Mouse (Mus musculus): ENCODE data around the gene Atg5. TPM values are rescaled to one million over a fixed set of nuclear protein-coding genes. Genes with fewer than 3 reads are reported as not detected.

The Atg5 gene
- polyA plus RNA-seq, 1 experiment = 2.0 TPM

- TF ChIP-seq CTCF (IDR thresholded peaks at IDR 0.05; ENCODE audit: control insufficient read depth, insufficient read depth, insufficient replicate concordance, low read depth, low read length) = no peak
- TF ChIP-seq POLR2A (IDR thresholded peaks at IDR 0.05; ENCODE audit: control insufficient read depth, low read depth, low read length) = no peak
- Histone ChIP-seq H3K4me3 (ENCODE audit: control insufficient read depth, low read depth, low read length) (no peak overlapping the region), H3K4me1 (ENCODE audit: control insufficient read depth, insufficient read depth, low read length) (no peaks in the 10 kb centered on the region), H3K36me3 (ENCODE audit: control insufficient read depth, insufficient read depth, low read length) (no peaks in the 10 kb centered on the region), H3K27me3 (ENCODE audit: control insufficient read depth, insufficient read depth, low read length) (no peaks in the 10 kb centered on the region), H3K27ac (ENCODE audit: control insufficient read depth, insufficient read depth, low read depth, low read length) (no peak overlapping the region)
Measured at GRCm38 (mm10) chr10:44299165-44299564, 31.0 kb downstream of the Atg5 start.

GRCm38 (mm10) chr10:44300078-44300477 is 31.9 kb downstream of the Atg5 start:
- no peak overlapping the region for H3K4me3 ChIP-seq (ENCODE audit: control insufficient read depth, low read depth, low read length)
- TF ChIP-seq POLR2A (IDR thresholded peaks at IDR 0.05; ENCODE audit: control insufficient read depth, low read depth, low read length) = no peak
- TF ChIP-seq CTCF (IDR thresholded peaks at IDR 0.05; ENCODE audit: control insufficient read depth, insufficient read depth, insufficient replicate concordance, low read depth, low read length) = no peak
- no peak overlapping the region for H3K27ac ChIP-seq (ENCODE audit: control insufficient read depth, insufficient read depth, low read depth, low read length)
- no peaks in the 10 kb centered on the region for H3K27me3 ChIP-seq (ENCODE audit: control insufficient read depth, insufficient read depth, low read length)
- no peaks in the 10 kb centered on the region for H3K4me1 ChIP-seq (ENCODE audit: control insufficient read depth, insufficient read depth, low read length)
- H3K36me3 ChIP-seq (ENCODE audit: control insufficient read depth, insufficient read depth, low read length) = no peaks in the 10 kb centered on the region; the same call in 1 of the 2 replicates

GRCm38 (mm10) chr10:44303648-44304329 is 35.6 kb downstream of the Atg5 start:
- H3K4me1 ChIP-seq (ENCODE audit: control insufficient read depth, insufficient read depth, low read length) = no peaks in the 10 kb centered on the region
- H3K36me3 ChIP-seq (ENCODE audit: control insufficient read depth, insufficient read depth, low read length) = no peaks in the 10 kb centered on the region; the same call in 1 of the 2 replicates
- no peaks in the 10 kb centered on the region for H3K27me3 ChIP-seq (ENCODE audit: control insufficient read depth, insufficient read depth, low read length)
- TF ChIP-seq POLR2A (IDR thresholded peaks at IDR 0.05; ENCODE audit: control insufficient read depth, low read depth, low read length) = no peak
- no peak for TF ChIP-seq CTCF (IDR thresholded peaks at IDR 0.05; ENCODE audit: control insufficient read depth, insufficient read depth, insufficient replicate concordance, low read depth, low read length)
- no peak overlapping the region for H3K4me3 ChIP-seq (ENCODE audit: control insufficient read depth, low read depth, low read length)
- no peak overlapping the region for H3K27ac ChIP-seq (ENCODE audit: control insufficient read depth, insufficient read depth, low read depth, low read length)

DNA sequence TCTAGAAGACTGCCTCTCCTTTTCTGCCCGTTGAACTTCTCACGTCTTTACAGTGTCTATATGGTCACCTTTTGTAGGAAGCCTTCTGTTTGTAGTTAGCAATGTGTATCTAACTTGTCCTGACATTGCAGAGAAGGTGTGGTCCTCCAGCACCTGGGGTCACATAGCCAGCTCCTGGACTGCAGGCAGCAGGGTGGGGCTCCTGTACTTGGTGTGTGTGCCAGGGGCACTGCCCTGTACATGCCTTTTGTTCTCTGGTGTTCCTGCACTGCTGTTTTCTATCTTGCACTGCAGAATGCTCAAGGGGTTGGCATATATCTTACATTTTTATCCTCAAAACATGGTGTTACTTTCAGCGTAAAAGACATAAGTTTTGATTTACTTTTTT is 36.2 kb downstream of the Atg5 start:
- no peaks in the 10 kb centered on the region for H3K27me3 ChIP-seq (ENCODE audit: control insufficient read depth, insufficient read depth, low read length)
- no peaks in the 10 kb centered on the region; the same call in 1 of the 2 replicates for H3K36me3 ChIP-seq (ENCODE audit: control insufficient read depth, insufficient read depth, low read length)
- no peak overlapping the region for H3K27ac ChIP-seq (ENCODE audit: control insufficient read depth, insufficient read depth, low read depth, low read length)
- H3K4me1 ChIP-seq (ENCODE audit: control insufficient read depth, insufficient read depth, low read length) = no peaks in the 10 kb centered on the region
- TF ChIP-seq POLR2A (IDR thresholded peaks at IDR 0.05; ENCODE audit: control insufficient read depth, low read depth, low read length) (no peak), CTCF (IDR thresholded peaks at IDR 0.05; ENCODE audit: control insufficient read depth, insufficient read depth, insufficient replicate concordance, low read depth, low read length) (no peak)
- no peak overlapping the region for H3K4me3 ChIP-seq (ENCODE audit: control insufficient read depth, low read depth, low read length)

- no peak for TF ChIP-seq CTCF (IDR thresholded peaks at IDR 0.05; ENCODE audit: control insufficient read depth, insufficient read depth, insufficient replicate concordance, low read depth, low read length)
- Histone ChIP-seq H3K4me3 (ENCODE audit: control insufficient read depth, low read depth, low read length) (no peak overlapping the region), H3K27ac (ENCODE audit: control insufficient read depth, insufficient read depth, low read depth, low read length) (no peak overlapping the region), H3K4me1 (ENCODE audit: control insufficient read depth, insufficient read depth, low read length) (no peaks in the 10 kb centered on the region), H3K27me3 (ENCODE audit: control insufficient read depth, insufficient read depth, low read length) (no peaks in the 10 kb centered on the region), H3K36me3 (ENCODE audit: control insufficient read depth, insufficient read depth, low read length) (no peaks in the 10 kb centered on the region; the same call in 1 of the 2 replicates)
Measured at GRCm38 (mm10) chr10:44304845-44305244, 36.7 kb downstream of the Atg5 start.

GRCm38 (mm10) chr10:44306308-44306707 is 38.1 kb downstream of the Atg5 start:
- H3K27ac ChIP-seq (ENCODE audit: control insufficient read depth, insufficient read depth, low read depth, low read length) = no peak overlapping the region
- no peaks in the 10 kb centered on the region; the same call in 1 of the 2 replicates for H3K36me3 ChIP-seq (ENCODE audit: control insufficient read depth, insufficient read depth, low read length)
- H3K4me3 ChIP-seq (ENCODE audit: control insufficient read depth, low read depth, low read length) = no peak overlapping the region
- H3K4me1 ChIP-seq (ENCODE audit: control insufficient read depth, insufficient read depth, low read length) = no peaks in the 10 kb centered on the region
- H3K27me3 ChIP-seq (ENCODE audit: control insufficient read depth, insufficient read depth, low read length) = no peaks in the 10 kb centered on the region
- TF ChIP-seq POLR2A (IDR thresholded peaks at IDR 0.05; ENCODE audit: control insufficient read depth, low read depth, low read length) = no peak
- no peak for TF ChIP-seq CTCF (IDR thresholded peaks at IDR 0.05; ENCODE audit: control insufficient read depth, insufficient read depth, insufficient replicate concordance, low read depth, low read length)

DNA sequence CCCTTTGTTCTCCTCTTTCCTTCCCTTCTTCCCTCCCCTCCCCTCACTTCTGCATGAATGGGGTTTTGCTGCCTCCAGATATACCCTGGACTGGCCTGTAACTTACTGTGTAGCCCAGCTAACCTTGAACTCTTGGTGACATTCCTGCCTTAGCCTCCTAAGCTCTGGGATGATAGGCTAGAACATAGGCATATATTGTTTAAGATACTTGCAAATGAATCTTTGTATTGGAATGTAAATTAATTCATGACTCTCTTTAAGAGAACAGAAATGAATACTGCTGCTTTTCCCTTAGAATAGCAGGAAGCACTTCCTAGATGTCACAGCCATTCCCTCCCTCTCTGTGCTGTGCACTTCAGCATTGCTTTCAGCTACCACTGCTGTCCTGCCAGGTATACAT is 40.1 kb downstream of the Atg5 start:
- Histone ChIP-seq H3K27ac (ENCODE audit: control insufficient read depth, insufficient read depth, low read depth, low read length) (no peak overlapping the region), H3K4me1 (ENCODE audit: control insufficient read depth, insufficient read depth, low read length) (no peaks in the 10 kb centered on the region), H3K4me3 (ENCODE audit: control insufficient read depth, low read depth, low read length) (no peak overlapping the region), H3K27me3 (ENCODE audit: control insufficient read depth, insufficient read depth, low read length) (no peaks in the 10 kb centered on the region), H3K36me3 (ENCODE audit: control insufficient read depth, insufficient read depth, low read length) (no peaks in the 10 kb centered on the region; the same call in 1 of the 2 replicates)
- no peak for TF ChIP-seq POLR2A (IDR thresholded peaks at IDR 0.05; ENCODE audit: control insufficient read depth, low read depth, low read length)
- no peak for TF ChIP-seq CTCF (IDR thresholded peaks at IDR 0.05; ENCODE audit: control insufficient read depth, insufficient read depth, insufficient replicate concordance, low read depth, low read length)

Data from testis, adult 2 months (tissue).